Mouse (Mus musculus): ENCODE data around the gene Rapgef1. TPM values are rescaled to one million over a fixed set of nuclear protein-coding genes. Genes with fewer than 3 reads are reported as not detected.
"Not testable (repeated sequence)": the region's sequence is repeated elsewhere in the genome, so short reads cannot be mapped to it uniquely, and the experiment has no call there.

Rapgef1 gene
- polyA plus RNA-seq, 1 experiment from 2014 or later = 17.2 TPM

DNA sequence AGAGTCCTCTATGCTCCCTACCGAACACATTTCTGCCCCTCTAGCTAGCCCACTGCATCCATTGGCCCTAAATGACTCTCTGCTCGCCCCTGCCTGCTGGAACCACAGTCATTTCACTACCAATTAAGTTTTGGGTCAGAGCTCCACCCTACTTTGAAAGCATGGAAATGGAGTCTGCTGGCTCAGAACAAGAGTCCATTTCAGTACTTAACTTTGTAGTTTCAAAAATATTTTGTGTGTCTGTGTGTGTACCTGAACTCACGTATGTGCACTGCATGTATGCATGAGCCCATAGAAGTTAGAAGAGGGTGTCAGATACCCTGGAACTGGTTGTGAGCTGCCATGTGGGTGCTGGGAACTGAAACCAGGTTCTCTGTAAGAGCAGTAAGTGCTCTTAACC lies 7.8 kb downstream of the Rapgef1 start:
- Histone ChIP-seq H3K9me3 (replicated peaks) (no peaks in the 10 kb centered on the region), H3K4me3 (no peak overlapping the region), H3K4me1 (peaks cover 13% of the 10 kb centered on the region; the same call in 1 of the 2 replicates), H3K27me3 (ENCODE audit: low read depth, poor library complexity, severe bottlenecking) (no peaks in the 10 kb centered on the region), H3K27ac (no peak overlapping the region), H3K36me3 (peaks cover 53% of the 10 kb centered on the region)
- DNase-seq (ENCODE audit: low spot score) = no peak
- 89% methylated on average over 3 of the region's 3 CpGs for WGBS

DNA sequence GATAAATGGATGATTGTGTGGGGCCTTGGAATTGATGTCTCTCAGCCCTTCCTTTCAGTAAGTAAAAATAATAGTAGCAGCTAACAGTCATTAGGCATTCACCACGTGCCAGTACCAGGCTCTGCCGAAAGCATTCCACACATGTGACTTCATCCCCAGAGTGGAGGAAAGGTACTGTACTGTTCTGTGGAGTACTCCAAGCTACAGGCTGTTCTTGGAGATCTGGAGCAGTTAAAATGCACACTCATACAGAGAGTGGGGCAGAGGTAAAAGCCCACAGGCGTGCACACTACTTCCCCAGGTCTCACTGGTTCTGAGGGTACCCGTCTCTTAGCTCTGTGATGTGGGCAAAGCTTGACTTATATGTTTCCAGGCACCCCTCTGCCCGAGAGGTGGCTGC lies 8.7 kb downstream of the Rapgef1 start:
- Histone ChIP-seq H3K27me3 (ENCODE audit: low read depth, poor library complexity, severe bottlenecking) (no peaks in the 10 kb centered on the region), H3K4me1 (peaks cover 13% of the 10 kb centered on the region; the same call in 1 of the 2 replicates), H3K9me3 (replicated peaks) (no peaks in the 10 kb centered on the region), H3K36me3 (peaks cover 46% of the 10 kb centered on the region), H3K4me3 (no peak overlapping the region), H3K27ac (no peak overlapping the region)
- no peak for DNase-seq (ENCODE audit: low spot score)
- WGBS = 85% methylated on average over 5 of the region's 5 CpGs

DNA sequence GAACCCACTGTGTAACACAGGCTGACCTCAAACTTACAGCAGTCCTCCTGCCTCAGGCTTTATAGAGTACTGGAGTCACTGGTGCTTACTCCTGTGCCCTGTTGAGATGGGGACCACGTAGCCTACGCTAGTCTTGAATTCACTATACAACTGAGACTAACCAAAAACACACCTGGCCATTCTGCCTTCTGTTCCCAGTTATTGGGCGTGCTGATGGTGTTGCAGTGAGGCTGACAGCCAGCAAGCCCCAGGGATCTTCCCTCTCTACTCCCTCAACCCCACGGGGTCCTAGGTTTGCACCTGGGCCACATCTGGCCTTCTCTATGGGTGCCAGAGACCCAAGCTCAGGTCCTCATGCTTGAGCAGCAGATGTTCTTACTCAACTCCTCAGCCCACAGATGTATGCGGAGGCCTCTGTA lies 9.3 kb downstream of the Rapgef1 start:
- Histone ChIP-seq H3K27ac (no peak overlapping the region), H3K27me3 (ENCODE audit: low read depth, poor library complexity, severe bottlenecking) (no peaks in the 10 kb centered on the region), H3K4me1 (peaks cover 11% of the 10 kb centered on the region; the same call in 1 of the 2 replicates), H3K36me3 (peaks cover 41% of the 10 kb centered on the region), H3K9me3 (replicated peaks) (no peaks in the 10 kb centered on the region), H3K4me3 (no peak overlapping the region)
- WGBS = 82% methylated on average over 5 of the region's 5 CpGs
- no peak for DNase-seq (ENCODE audit: low spot score)

DNA sequence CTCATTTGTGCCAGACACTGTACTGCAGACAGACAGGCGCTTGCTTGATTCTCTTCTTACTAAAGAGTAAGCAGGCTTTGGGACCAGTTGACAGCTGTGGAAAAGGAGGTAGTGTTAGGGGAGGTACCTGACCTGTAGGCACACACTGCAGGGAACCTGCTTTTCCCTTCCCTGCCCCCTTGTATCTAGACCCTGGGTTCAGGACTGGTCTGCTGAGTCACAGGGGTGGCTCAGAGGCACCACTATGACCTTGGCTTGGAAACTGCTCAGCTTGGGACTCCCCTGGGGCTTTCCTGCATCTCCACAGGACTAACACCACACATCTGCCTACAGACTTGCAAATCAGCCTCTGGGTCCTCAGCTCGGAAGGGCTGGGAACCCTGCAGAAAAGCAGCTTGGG lies 9.8 kb downstream of the Rapgef1 start:
- H3K4me1 ChIP-seq = peaks cover 11% of the 10 kb centered on the region; the same call in 1 of the 2 replicates
- H3K4me3 ChIP-seq = no peak overlapping the region
- 87% methylated on average over 2 of the region's 2 CpGs for WGBS
- H3K36me3 ChIP-seq = peaks cover 41% of the 10 kb centered on the region
- DNase-seq (ENCODE audit: low spot score) = no peak
- no peaks in the 10 kb centered on the region for H3K9me3 ChIP-seq (replicated peaks)
- no peaks in the 10 kb centered on the region for H3K27me3 ChIP-seq (ENCODE audit: low read depth, poor library complexity, severe bottlenecking)
- H3K27ac ChIP-seq = no peak overlapping the region

DNA sequence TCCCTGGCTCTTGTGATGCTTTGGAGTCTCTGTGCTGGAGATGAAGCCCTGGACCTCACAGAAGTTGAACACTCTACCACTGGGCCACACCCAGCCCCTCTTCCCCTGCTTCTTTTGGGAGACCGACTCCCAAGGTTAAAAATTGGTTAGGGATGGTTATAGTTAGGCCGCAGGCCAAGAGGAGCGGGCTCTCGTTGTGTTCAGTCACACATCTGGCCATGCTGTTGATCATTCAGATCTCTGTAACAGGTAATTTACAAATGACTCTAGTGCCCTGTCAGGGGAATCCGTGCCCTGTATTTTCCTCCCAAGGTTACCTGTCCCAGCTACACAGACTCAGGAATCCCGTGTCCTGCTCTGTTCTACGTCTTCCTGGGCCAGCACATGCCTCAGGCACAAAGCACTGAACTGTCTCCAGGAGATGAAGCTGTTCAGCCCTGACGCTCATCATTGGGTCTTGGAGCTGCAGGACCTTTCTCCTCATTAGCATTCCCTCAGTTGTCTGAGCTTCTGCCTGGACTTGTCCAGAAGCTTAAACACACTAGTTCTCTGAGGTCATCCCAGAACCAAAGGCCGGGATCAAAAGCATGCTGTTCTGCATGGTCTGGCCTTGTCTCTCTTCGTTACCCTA lies 10.7 kb downstream of the Rapgef1 start:
- peaks cover 37% of the 10 kb centered on the region for H3K36me3 ChIP-seq
- no peaks in the 10 kb centered on the region for H3K27me3 ChIP-seq (ENCODE audit: low read depth, poor library complexity, severe bottlenecking)
- no peak overlapping the region for H3K27ac ChIP-seq
- no peaks in the 10 kb centered on the region for H3K9me3 ChIP-seq (replicated peaks)
- no peak overlapping the region for H3K4me3 ChIP-seq
- no peak for DNase-seq (ENCODE audit: low spot score)
- 86% methylated on average over 10 of the region's 10 CpGs for WGBS
- H3K4me1 ChIP-seq = peaks cover 16% of the 10 kb centered on the region; the same call in 1 of the 2 replicates

DNA sequence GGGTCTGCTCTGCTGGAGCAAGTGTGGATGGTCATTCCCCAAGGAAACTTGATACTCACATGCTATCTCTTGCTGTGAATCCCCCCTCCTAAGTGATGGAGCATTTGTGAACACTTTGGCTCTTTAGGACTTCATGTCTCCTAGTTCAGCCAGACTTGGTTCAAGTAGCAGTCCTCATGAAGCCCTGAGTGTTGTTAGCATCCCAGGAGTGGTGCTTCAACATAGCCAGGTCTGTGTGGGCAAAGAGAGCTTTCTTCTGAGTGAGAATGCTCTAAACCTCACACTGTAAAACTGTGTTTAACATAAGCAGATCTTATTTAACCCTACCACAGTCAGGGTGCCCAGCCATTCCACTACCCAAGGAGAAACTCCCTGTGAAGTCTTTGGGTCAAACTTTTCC lies 11.5 kb downstream of the Rapgef1 start:
- no peaks in the 10 kb centered on the region for H3K9me3 ChIP-seq (replicated peaks)
- H3K27me3 ChIP-seq (ENCODE audit: low read depth, poor library complexity, severe bottlenecking) = no peaks in the 10 kb centered on the region
- no peak overlapping the region for H3K27ac ChIP-seq
- DNase-seq (ENCODE audit: low spot score) = no peak
- H3K4me1 ChIP-seq = peaks cover 16% of the 10 kb centered on the region; the same call in 1 of the 2 replicates
- no peak overlapping the region for H3K4me3 ChIP-seq
- H3K36me3 ChIP-seq = peaks cover 29% of the 10 kb centered on the region

DNA sequence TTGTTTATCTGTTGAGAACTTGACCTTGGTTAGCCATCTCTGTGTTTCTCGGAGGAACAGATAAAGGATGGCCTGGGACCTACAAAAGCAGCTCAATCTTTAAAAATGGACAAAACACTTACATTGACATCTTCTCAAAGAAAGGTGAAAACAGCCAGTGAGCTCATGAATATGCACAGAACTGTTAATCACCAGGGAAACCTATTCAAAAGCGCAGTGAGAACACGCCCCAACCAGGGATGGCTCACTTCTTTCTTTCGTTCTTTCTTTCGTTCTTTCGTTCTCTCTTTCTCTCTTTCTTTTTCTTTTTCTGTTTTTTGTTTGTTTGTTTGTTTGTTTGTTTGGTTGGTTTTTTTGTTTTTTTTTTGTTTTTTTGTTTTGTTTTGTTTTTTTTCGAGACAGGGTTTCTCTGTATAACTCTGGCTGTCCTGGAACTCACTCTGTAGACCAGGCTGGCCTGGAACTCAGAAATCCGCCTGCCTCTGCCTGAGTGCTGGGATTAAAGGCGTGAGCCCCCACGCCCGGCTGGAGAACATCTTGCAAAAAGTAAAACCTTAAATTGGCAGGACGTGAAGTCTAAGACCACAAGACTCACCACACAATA lies 12.1 kb downstream of the Rapgef1 start:
- Histone ChIP-seq H3K4me1 (peaks cover 16% of the 10 kb centered on the region; the same call in 1 of the 2 replicates), H3K36me3 (peaks cover 26% of the 10 kb centered on the region)
- not testable (repeated sequence) for H3K9me3 ChIP-seq (replicated peaks); H3K27me3 ChIP-seq (ENCODE audit: low read depth, poor library complexity, severe bottlenecking); H3K27ac ChIP-seq; DNase-seq (ENCODE audit: low spot score); H3K4me3 ChIP-seq
- 89% methylated on average over 12 of the region's 12 CpGs for WGBS

DNA sequence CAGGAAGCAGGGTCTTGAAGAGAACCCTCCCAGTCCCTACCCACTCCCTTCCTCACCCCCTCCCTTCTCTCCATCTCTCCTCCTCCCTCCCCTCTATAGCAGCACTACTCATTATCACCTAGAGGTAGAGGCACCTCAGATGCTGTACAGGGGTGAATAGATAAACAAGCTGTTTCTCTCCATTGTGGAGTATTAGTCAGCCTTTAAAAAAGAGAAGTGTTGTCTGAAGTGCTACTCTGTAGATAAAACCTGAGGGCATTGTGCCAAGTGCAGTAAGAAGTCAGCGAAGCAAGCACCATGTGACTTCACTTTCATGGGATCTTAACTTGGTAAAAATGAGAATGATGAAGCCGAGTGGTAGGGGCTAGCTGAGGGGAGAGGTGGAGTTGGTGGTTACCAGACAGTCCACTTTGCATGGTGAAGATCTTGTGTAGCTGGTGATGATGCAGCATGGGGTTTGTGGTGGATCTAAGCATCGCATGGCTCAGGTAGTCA lies 12.7 kb downstream of the Rapgef1 start:
- no peak overlapping the region for H3K27ac ChIP-seq
- WGBS = 94% methylated on average over 3 of the region's 3 CpGs
- H3K4me1 ChIP-seq = peaks cover 17% of the 10 kb centered on the region; the same call in 1 of the 2 replicates
- no peaks in the 10 kb centered on the region for H3K27me3 ChIP-seq (ENCODE audit: low read depth, poor library complexity, severe bottlenecking)
- no peak overlapping the region for H3K4me3 ChIP-seq
- H3K36me3 ChIP-seq = peaks cover 21% of the 10 kb centered on the region
- no peaks in the 10 kb centered on the region for H3K9me3 ChIP-seq (replicated peaks)
- DNase-seq (ENCODE audit: low spot score) = no peak

DNA sequence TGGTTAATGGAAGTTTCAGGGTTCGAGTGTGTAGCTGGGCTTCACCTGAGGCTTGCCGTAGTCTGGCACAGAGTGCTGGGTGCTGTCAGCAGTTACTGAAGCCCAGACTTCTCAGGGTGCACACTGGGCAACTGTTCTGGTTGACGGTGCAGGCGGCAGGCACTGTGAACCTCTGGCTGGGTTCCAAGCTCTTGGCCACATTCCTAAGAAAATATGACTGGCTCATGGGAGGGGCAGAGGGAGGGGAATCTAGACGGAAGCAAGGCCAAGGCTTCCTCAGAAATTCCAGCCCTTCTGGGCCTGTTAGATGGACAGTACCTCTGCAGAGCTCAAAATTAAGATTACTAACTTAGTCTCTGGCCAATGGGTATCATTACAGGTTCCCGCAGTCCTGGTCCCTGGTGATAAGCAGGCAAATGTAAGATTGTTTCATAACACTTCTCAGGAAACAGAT lies 13.6 kb downstream of the Rapgef1 start:
- 84% methylated on average over 6 of the region's 6 CpGs for WGBS
- no peaks in the 10 kb centered on the region for H3K9me3 ChIP-seq (replicated peaks)
- peaks cover 26% of the 10 kb centered on the region for H3K4me1 ChIP-seq
- no peak for DNase-seq (ENCODE audit: low spot score)
- H3K27ac ChIP-seq = no peak overlapping the region
- H3K4me3 ChIP-seq = no peak overlapping the region
- no peaks in the 10 kb centered on the region for H3K27me3 ChIP-seq (ENCODE audit: low read depth, poor library complexity, severe bottlenecking)
- H3K36me3 ChIP-seq = peaks cover 27% of the 10 kb centered on the region

DNA sequence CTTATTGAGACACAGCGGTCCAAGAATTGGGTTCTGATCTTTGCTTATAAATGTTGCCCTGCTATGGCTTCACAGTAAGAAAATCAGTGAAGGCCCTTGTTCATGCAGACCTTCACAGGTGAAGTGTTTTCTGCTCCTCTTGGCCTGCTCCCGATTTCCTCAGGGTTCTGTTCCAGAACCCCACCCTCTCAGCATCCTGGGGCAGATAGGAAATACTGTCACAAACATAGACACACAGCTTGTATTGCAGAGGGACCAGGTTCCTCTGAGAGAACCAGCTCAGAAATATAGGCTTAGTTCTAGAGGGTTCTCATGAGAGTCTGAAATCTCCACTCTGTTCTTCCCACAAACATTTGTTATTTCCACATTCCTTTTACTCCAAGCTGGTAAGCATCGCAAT lies 14.3 kb downstream of the Rapgef1 start:
- Histone ChIP-seq H3K4me1 (peaks cover 22% of the 10 kb centered on the region), H3K27me3 (ENCODE audit: low read depth, poor library complexity, severe bottlenecking) (no peaks in the 10 kb centered on the region), H3K27ac (no peak overlapping the region), H3K4me3 (no peak overlapping the region), H3K9me3 (replicated peaks) (no peaks in the 10 kb centered on the region), H3K36me3 (peaks cover 22% of the 10 kb centered on the region)
- 94% methylated on average over 3 of the region's 3 CpGs for WGBS
- DNase-seq (ENCODE audit: low spot score) = no peak

DNA sequence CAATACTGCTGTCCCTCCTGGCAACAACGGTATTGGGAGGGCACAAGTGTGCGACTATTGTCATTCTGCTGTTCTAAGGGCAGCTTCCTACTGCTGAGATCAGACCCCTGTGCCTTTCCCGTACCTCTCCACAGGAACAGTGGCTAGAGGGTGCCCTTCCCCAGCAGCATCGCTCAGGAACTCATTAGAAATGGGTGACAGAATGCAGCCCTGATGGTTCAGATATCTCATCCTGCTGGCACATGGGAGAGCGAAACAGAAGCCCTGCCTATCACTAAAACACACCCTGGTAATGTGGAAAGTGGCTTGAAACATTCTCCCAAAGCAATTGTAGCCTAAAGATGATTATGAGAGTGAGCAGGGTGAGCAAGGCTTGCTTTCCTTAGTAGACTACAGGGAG lies 15.0 kb downstream of the Rapgef1 start:
- peaks cover 28% of the 10 kb centered on the region for H3K4me1 ChIP-seq
- H3K9me3 ChIP-seq (replicated peaks) = no peaks in the 10 kb centered on the region
- H3K4me3 ChIP-seq = no peak overlapping the region
- 85% methylated on average over 5 of the region's 5 CpGs for WGBS
- no peaks in the 10 kb centered on the region for H3K27me3 ChIP-seq (ENCODE audit: low read depth, poor library complexity, severe bottlenecking)
- H3K27ac ChIP-seq = no peak overlapping the region
- H3K36me3 ChIP-seq = peaks cover 22% of the 10 kb centered on the region
- no peak for DNase-seq (ENCODE audit: low spot score)

DNA sequence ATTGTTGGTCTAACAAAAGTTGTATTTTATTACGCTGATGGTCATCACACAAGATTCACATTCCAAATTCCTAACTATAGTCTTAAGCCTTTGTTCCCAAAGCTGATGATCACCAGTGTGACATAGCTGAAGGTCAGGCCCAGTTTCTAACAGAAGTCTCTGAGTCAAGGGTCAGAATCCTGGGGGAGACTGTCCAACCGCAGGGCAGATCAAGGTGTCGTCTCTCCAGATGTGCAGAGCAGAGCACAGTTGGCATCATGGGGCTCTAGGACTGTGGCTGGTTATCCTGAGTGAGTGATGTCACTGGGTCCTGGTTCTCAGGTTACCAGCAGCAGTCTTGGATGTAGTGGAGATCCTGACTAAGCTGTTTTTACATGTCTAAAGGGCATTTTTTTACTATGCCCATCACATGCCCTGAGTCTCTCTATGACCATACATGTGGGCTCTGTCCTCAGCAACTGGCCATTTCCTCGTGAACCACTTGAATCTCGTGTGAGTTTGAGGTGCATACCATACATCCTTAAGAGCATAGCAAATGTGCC lies 16.5 kb downstream of the Rapgef1 start:
- H3K36me3 ChIP-seq = peaks cover 10% of the 10 kb centered on the region; the same call in 1 of the 2 replicates
- H3K27me3 ChIP-seq (ENCODE audit: low read depth, poor library complexity, severe bottlenecking) = no peaks in the 10 kb centered on the region
- 83% methylated on average over 5 of the region's 5 CpGs for WGBS
- DNase-seq (ENCODE audit: low spot score) = no peak
- H3K9me3 ChIP-seq (replicated peaks) = no peaks in the 10 kb centered on the region
- peaks cover 39% of the 10 kb centered on the region for H3K4me1 ChIP-seq
- H3K27ac ChIP-seq = no peak overlapping the region
- H3K4me3 ChIP-seq = no peak overlapping the region

DNA sequence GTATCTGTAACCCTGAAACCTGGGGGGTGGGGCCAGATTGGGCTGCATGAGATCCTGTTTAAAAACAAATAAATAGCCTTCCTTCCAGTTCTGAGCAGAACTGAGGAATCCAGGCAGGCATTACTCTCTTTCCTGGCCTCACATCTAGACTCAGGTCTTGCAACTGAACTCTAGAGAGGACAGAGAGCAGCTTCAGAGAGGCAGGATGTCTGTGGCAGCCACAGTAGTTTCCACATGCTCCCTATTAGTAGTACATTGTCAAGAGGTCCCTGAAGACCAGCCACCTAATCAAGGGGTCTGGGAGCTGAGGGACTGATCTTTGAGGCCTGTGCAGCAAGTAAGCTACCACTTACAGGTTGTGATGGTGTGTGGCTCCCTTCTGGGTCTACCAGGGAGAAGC lies 18.0 kb downstream of the Rapgef1 start:
- Histone ChIP-seq H3K27me3 (ENCODE audit: low read depth, poor library complexity, severe bottlenecking) (no peaks in the 10 kb centered on the region), H3K36me3 (peaks cover 10% of the 10 kb centered on the region; the same call in 1 of the 2 replicates), H3K9me3 (replicated peaks) (no peaks in the 10 kb centered on the region), H3K4me1 (peaks cover 41% of the 10 kb centered on the region), H3K27ac (no peak overlapping the region), H3K4me3 (no peak overlapping the region)
- DNase-seq (ENCODE audit: low spot score) = no peak
